Mouse (Mus musculus) cortical plate, adult 2 months (tissue): Measurements from ENCODE around the gene 6030468B19Rik. TPM values are rescaled to one million over a fixed set of nuclear protein-coding genes. Genes with fewer than 3 reads are reported as not detected.

Source experiments
- H3K27ac ChIP-seq: fragments of 200-500 bp; 2 replicates; pipeline ENCODE4 v1.5.1; 2012; ENCODE audit warnings: low read length, control low read depth, inconsistent platforms; ENCODE audit not compliant: insufficient read depth
- H3K4me1 ChIP-seq: fragments of 200-500 bp; 2 replicates; pipeline ENCODE4 v1.6.1; 2011; ENCODE audit warnings: low read length; ENCODE audit not compliant: control insufficient read depth, insufficient read depth
- H3K4me3 ChIP-seq: fragments of 200-500 bp; 2 replicates; pipeline ENCODE4 v1.5.1; 2011; ENCODE audit warnings: mild to moderate bottlenecking, low read length, control low read depth; ENCODE audit not compliant: insufficient read depth
- CTCF ChIP-seq: fragments of 200-500 bp; IDR thresholded peaks from 2 replicates; pipeline ENCODE4 v1.5.1; 2011; ENCODE audit warnings: mild to moderate bottlenecking, control low read depth, low read length; ENCODE audit not compliant: insufficient read depth; ENCODE audit errors: extremely low read depth
- POLR2A ChIP-seq: fragments of 200-500 bp; IDR thresholded peaks from 2 replicates; pipeline ENCODE4 v1.6.1; 2011; ENCODE audit warnings: mild to moderate bottlenecking, low read length, control low read depth; ENCODE audit not compliant: insufficient read depth; ENCODE audit errors: extremely low read depth
- polyA plus RNA-seq: library from polyadenylated mRNA; depleted of rRNA; stranded (reverse); fragments of >200 nt; gene quantifications from 2 replicates; pipeline ENCODE4 v1.2.3, GENCODE M21; 2012

6030468B19Rik gene
- polyA plus RNA-seq, 1 experiment = 0.50 TPM

DNA sequence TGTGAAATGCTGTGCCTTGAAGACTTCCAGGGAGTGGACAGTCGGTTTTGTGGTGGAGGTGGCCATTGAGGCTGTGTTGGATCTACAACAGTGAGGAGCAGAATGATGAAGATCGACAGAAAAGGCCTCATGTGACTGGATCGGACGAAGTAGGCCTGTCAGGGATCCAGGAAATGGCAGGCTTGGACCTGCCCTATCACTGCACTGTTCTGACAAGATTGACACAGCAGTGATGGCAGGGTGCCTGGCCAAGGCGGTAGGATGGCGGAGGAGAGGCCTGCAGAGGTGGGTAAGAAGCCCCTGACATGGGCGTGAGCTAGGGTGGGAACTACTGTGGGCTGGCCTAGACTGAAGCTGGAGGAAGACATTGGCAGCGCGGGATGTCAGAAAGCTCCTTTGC, 33.1 kb upstream of the 6030468B19Rik start:
- Histone ChIP-seq H3K4me3 (no peak overlapping the region), H3K27ac (no peak overlapping the region), H3K4me1 (peaks cover 1% of the 10 kb centered on the region; the same call in 1 of the 2 replicates)
- TF ChIP-seq CTCF = no peak

GRCm38 (mm10) chr11:117765361-117765760, 32.1 kb upstream of the 6030468B19Rik start:
- Histone ChIP-seq H3K4me1 (peaks cover 1% of the 10 kb centered on the region; the same call in 1 of the 2 replicates), H3K4me3 (no peak overlapping the region), H3K27ac (no peak overlapping the region)
- TF ChIP-seq CTCF (no peak), POLR2A (no peak)

DNA sequence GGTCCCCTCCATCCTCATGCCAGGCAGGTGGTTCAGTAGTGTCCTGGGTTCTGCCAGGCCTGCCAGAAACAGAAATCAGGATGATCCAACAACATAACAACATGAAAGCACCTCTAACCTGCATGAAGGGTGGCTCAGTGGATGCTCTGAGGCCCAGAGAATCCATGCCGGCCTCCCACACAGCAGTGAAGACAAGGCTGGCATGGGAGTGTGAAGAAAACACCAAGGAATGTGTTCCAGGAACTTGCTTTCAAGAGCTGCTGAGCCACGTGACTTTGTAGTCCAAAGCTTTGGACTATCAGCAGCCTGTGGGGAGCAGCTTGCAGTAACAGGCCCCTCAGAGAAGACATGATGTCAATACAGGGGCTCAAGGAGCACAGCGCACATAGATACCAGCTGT, 31.2 kb upstream of the 6030468B19Rik start:
- Histone ChIP-seq H3K4me1 (peaks cover 1% of the 10 kb centered on the region; the same call in 1 of the 2 replicates), H3K27ac (no peak overlapping the region), H3K4me3 (no peak overlapping the region)
- TF ChIP-seq CTCF = no peak
- no peak for TF ChIP-seq POLR2A

- no peak overlapping the region for H3K27ac ChIP-seq
- H3K4me1 ChIP-seq = no peaks in the 10 kb centered on the region
- H3K4me3 ChIP-seq = no peak overlapping the region
- no peak for TF ChIP-seq CTCF
These were observed 28.5 kb upstream of the 6030468B19Rik start for GRCm38 (mm10) chr11:117768725-117769682.

GRCm38 (mm10) chr11:117769683-117770047, 27.8 kb upstream of the 6030468B19Rik start:
- Histone ChIP-seq H3K4me3 (no peak overlapping the region), H3K4me1 (no peaks in the 10 kb centered on the region), H3K27ac (no peak overlapping the region)
- TF ChIP-seq POLR2A (no peak), CTCF (no peak)

DNA sequence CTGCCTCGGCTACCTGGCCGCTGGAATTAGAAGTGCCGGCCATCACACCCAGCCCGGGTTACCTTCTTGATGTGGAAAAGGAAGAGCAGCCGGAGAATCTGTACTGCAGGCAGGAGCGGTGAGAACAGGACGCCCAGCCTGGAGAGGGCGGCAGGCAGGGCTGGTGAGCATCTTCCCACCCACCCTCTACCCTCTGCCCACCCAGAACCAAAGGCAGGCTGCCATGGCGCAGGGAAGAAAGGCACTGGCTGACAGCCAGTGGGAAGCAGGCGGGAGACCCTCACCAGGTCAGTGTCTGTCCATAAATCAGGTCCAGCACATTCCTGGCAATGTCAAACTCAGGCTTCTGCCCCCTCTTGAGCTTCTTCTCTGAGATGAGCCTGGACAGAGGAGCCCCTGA, 27.1 kb upstream of the 6030468B19Rik start:
- no peak for TF ChIP-seq POLR2A
- TF ChIP-seq CTCF = no peak
- Histone ChIP-seq H3K4me1 (no peaks in the 10 kb centered on the region), H3K27ac (no peak overlapping the region), H3K4me3 (no peak overlapping the region)

GRCm38 (mm10) chr11:117772352-117772751, 25.1 kb upstream of the 6030468B19Rik start:
- H3K4me3 ChIP-seq = no peak overlapping the region
- no peaks in the 10 kb centered on the region for H3K4me1 ChIP-seq
- no peak overlapping the region for H3K27ac ChIP-seq
- TF ChIP-seq CTCF (no peak), POLR2A (no peak)

DNA sequence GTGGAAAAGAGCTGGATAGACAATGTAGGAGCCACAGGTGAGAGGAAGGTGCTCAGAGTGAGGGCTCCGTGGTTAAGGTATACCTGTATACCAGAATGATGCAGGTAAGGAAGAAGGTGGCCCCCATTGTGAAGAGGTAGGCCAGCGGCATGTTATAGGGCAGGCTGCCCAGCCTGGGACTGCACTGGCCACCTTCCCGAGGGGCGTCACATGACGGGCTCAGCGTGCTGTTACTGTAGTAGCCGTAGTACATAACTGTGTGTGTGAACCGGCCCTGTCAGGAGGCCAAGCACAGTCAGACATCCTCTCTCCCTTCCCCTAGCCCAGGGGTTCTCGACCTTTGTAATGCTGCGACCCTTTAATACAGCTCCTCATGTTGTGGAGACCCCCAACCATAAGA, 22.5 kb upstream of the 6030468B19Rik start:
- H3K4me3 ChIP-seq = no peak overlapping the region
- H3K4me1 ChIP-seq = no peaks in the 10 kb centered on the region
- TF ChIP-seq CTCF (no peak), POLR2A (no peak)
- no peak overlapping the region for H3K27ac ChIP-seq

DNA sequence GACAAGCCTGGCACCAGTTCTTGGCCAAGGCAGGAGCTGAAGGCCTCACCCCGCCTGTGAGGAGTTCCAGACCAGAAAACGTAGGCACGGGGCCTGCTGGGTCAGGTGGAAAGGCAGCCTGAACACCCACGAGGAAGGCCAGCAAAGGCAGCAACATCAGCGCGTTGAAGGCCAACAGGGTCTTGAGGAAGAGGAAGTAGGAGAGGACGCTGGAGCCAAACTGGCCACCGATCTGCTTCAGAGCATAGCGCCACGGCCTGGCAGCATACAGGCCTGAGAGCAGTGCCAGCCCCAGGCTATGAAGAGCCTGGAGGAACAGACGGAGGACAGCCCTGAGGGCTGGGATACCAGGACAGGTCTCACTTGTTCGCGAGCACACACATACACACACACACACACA, 21.9 kb upstream of the 6030468B19Rik start:
- TF ChIP-seq POLR2A (no peak), CTCF (no peak)
- Histone ChIP-seq H3K4me1 (no peaks in the 10 kb centered on the region), H3K27ac (no peak overlapping the region), H3K4me3 (no peak overlapping the region)

GRCm38 (mm10) chr11:117776085-117776792, 21.2 kb upstream of the 6030468B19Rik start:
- no peak overlapping the region for H3K27ac ChIP-seq
- TF ChIP-seq POLR2A = no peak
- no peak for TF ChIP-seq CTCF
- H3K4me1 ChIP-seq = no peaks in the 10 kb centered on the region
- H3K4me3 ChIP-seq = no peak overlapping the region
